Mouse (Mus musculus): ENCODE data around the gene Phf24.
"Not testable (repeated sequence)": the region's sequence is repeated elsewhere in the genome, so short reads cannot be mapped to it uniquely, and the experiment has no call there.

The Phf24 gene

DNA sequence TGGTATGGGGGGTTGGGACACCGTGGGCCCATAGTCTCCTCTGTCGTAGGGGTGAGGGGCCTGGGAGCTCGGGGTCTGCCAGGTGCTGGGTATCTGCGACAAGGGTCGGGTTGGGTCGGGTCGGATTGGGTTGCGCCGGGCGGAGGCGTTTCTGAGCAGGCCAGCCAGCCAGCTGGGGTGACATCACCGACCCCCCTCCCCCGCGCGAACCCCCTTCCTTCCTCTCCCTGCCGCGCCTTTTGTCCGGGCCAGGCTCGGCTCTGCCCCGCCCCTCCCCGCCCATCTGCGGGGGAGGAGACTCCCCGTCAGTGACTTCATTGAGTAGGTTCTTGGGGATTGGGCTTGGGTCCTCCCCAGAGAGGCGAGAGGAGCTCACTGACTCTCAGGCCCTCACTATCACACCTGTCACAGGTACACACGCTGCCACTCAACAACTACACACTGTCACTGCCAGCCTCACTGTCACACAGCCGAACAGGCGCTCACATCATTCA is 33.7 kb downstream of the Phf24 start:
- peak; percentile 98 for DNase-seq (ENCODE audit: inconsistent ontology term)

DNA sequence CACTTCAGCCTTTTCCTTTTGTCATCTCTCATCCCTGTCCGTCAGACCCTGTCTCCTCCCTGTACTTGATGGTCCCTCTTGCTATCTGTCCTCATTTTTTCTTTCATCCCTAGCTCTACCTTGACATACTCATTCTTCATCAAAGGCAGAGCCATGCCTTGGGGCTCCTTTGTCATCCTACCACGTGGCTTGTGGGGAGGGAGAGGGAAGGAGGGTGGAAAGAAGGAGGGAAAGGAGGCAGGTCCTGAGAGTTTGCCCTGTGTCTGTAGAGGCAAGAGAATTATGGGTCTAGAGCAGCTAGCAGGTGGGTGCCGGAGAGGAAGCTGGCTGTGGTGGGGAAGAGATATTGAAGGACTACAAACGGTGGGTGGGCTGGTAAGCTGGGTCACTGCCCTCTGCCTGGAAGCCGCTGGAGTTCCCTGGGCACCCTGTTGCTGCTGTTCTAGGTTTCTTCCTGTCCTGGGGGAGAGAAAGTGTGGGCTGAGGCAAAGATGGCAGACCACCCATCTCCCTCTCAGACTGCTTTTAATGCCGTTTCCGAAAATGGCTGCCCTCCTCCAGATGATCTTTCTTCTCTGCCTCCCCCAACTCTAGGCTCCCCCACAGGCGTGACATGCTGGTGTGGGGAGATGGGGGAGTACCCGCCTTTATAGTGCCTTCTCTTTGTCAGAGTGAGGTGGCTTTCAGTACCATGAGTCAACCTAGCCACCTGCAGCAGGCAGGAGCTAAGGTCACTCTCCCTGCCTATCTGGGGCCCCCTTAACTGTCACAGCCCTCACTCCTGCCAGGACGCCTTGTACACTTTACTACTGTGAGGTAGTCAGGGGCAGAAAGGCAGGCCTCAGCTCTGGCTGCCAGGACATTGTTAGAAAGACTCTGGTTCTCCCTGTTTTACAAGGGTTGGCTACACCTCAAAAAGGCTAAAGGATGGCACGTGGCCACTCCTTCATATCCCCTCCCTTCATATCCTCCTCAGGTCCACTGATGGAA is 35.0 kb downstream of the Phf24 start:
- no peak for DNase-seq (ENCODE audit: inconsistent ontology term)

DNA sequence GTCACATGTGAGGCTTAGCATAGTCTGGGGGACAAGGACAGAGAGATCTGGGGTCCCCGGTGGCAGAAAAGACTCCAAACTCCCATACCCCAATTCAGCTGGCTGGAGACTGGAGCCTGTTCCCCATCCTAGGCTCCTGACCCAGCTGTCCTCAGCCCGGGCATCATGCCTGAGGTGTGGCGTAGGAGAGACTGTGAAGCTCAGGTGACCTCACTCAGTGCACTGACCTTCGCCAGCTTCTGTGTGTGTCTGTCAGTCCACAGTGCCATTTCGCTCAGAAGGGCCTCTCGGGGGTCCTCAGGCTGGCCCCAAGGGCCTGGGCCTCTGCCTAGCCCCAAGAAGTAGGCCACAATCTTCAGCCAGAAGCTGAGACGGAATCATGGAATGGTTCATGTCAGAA is 36.1 kb downstream of the Phf24 start:
- DNase-seq (ENCODE audit: inconsistent ontology term) = no peak

DNA sequence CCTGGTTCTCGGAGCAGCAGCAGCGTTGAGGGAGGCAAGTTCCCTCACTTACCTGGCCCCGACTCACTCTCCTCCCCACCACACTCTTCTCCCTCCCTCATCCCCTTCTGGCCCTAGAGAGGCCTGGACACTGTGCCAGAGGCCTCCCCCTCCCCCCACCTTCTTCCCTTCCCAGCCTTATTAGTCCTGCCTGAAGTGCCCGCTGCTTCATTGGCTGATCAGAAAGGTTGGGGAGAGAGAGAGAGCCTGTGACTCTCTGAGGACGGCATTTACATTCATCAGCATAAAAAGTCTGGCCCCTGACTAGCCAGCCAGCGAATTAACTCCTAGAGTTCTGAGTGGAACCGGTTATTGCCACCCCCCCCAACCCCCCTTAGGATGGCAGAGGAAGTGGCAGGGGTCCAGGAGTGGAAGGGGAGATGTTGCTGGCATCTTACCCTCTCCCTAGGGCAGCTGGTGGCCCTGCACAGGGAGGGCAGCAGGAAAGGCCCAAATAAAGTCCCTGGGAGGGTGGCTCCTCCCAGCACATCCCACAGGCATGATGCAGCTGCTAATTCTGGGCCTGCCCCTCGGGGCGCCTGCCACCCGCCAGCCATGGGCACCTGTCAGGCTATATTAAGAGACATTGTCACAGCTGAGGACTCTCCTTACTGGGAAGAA is 37.1 kb downstream of the Phf24 start:
- peak; percentile 86 for DNase-seq (ENCODE audit: inconsistent ontology term)

DNA sequence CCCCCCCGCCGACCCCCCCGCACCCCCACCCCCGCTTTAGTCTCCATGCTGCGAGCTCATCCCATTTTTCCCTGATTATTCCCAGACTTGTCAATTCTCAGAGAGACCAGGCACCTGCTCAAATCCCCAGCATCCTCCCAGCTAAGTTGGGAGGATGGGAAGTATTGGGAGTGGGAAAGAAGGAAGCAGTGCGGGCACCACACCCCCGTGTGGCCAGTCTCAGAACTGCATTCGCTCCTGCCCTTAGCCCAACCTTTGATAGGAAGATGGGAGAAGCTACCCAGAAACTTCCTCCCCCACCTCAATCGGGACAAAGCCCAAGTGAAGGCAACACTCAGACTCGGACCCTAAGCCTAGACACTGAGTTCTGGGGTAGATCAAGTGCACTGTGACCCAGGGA is 37.8 kb downstream of the Phf24 start:
- peak; percentile 76 for DNase-seq (ENCODE audit: inconsistent ontology term)

DNA sequence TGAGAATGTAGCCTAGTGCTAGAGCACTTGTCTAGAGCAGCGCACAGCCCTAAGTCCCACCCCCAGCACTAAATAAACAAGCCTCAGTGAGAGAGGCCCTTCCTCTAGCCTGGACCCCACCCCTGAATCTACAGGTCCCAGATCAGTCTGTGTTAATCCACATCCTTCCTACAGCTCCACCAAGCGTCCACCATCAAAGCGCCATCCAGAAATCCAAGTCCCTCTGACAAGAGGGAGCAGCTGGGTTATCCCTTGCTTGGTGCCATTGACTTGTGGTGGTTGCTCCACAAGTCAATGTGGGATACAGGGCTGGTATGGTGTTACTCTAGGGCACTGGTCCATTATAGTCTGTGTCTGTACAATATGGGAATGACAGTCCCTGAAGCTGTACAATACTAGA is 38.7 kb downstream of the Phf24 start:
- DNase-seq (ENCODE audit: inconsistent ontology term) = no peak

DNA sequence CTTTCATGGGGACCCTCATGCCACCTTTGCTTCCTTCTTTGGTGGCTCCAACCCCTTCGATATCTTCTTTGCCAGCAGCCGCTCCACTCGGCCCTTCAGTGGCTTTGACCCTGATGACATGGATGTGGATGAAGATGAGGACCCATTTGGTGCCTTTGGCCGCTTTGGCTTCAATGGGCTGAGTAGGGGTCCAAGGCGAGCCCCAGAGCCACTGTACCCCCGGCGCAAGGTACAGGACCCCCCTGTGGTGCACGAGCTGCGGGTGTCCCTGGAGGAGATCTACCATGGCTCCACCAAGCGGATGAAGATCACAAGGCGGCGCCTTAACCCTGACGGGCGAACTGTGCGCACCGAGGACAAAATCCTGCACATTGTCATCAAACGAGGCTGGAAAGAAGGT is 40.1 kb downstream of the Phf24 start:
- no peak for DNase-seq (ENCODE audit: inconsistent ontology term)

DNA sequence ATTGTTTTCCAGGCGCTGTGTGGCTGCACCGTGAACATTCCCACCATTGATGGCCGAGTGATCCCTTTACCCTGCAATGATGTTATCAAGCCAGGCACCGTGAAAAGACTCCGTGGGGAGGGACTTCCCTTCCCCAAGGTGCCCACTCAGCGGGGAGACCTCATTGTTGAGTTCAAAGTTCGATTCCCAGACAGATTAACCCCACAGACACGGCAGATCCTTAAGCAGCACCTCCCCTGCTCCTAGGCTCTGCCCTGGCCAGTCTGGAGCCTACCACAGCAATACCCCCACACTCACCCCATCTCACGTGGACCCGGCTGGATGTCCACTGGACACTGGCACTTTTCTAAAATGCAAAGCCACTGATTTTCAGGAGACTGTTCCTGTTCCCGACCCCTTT is 40.8 kb downstream of the Phf24 start:
- no peak for DNase-seq (ENCODE audit: inconsistent ontology term)

DNA sequence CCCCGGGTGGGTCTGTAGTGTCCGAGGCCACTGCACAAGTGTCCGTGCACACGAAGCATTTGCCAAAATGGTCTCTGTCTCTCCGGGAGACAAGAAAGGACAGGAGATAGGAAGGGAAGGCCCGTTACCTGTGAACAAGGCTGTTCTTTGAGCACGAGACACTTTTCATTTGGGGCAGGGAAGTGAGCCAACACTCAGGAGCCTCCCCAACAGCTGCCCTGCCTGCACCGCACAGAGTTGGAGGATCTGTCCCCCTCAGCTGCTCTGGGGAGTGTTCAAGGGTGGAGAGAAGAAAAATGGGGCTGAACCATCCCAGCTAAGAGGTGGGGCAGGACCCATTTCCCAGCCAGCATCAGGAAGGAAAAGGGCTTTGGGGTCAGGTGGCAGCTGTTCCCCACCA is 41.5 kb downstream of the Phf24 start:
- no peak for DNase-seq (ENCODE audit: inconsistent ontology term)

DNA sequence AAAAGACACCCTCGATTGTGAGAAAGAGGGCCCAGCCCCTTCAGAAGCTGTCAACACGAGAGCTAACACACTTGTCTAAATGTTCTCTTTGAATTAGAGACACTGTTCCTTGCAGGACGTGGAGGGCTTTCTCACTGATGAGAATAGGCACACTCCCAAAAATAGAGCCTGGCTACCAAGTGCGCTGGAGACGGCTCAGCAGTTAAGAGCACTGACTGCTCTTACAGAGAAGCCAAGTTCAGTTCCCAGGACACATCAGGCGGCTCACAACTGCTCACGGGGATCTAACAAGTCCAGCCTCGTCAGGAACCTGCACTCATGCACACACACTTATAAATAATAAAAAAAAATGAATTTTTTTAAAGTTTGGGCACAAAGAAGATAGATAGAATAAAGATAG is 42.5 kb downstream of the Phf24 start:
- DNase-seq (ENCODE audit: inconsistent ontology term) = no peak

DNA sequence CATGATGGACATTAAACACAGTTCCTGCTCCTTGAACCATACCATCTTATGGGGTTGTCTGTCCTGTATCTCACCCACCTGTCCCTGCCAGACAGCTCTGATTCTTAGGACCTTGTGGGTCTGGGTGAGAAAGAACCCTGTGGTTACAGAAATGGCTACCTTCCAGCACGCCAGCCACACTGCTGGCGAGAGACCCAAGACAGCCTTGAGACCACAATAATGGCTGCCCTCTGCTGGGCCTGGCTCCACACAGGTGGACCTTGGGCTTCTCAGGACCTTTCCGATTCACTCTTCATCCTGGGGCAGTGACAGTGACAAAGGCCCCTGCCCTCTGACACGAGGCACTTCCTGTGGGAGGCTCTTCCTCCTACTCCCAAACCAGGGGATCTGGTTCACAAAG is 42.9 kb downstream of the Phf24 start:
- DNase-seq (ENCODE audit: inconsistent ontology term) = no peak

DNA sequence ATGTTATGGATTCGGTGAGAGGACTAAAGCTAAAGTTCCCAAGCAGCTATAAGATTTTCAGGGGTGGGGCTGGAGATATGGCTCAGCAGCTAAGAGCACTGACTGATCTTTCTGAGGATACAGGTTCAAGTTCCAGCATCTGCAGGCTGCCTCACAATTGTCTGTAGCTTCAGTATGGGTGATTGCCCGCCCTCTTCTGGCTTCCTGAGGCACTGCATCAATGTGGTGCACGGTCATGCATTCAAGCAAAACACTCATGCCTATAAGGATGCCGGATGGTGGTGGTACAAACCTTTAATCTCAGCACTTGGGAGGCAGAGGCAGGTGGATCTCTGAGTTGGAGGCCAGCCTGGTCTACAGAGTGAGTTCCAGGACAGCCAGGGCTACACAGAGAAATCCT is 45.1 kb downstream of the Phf24 start:
- DNase-seq (ENCODE audit: inconsistent ontology term) = peak; percentile 40

DNA sequence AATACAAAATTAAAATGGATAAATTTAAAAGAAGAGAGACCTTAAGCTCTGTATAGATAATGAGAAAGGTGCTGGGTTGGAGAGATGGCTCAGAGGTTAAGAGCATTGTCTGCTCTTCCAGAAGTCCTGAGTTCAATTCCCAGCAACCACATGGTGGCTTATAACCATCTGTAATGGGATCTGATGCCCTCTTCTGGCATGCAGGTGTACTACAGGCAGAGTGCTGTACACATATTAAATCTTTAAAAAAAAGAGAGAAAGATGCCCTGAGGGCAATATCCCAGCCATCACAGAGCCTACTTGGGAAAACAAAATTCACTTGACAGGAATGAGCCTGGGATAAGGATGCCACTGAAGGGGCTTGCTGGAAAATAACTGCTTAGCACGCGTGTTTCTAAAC is 47.0 kb downstream of the Phf24 start:
- no peak for DNase-seq (ENCODE audit: inconsistent ontology term)

DNA sequence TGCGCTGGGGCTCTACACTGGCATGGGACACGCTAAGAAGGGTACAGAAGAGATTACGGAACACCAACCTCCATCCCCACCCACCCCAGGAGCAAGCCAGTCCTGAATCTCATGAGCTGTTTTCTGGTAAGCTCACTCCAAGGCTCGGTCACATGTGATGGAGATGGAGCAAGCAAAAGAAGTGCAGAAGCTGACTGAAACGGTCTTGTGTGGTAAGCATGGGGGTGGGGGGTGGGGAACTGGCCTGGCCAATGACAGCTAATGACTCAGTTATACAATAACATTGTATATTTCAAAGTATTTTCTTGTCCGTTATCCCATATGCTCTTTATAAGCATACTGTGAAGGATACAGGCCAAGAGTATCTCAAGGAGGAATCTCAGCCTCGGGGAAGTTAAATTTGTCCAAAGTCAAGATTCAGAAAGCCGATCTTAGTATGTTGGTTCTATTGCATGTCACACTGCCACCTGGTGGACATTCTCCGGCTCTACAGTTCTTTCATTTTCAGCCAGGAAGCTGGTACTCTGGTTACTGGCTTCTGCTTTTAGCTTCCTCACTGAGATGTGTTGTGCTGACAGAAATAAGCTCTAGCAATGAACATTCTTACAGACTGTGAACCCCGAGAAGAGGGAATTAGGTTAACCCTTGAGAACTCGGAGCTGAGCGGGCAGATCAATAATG is 48.7 kb downstream of the Phf24 start:
- peak; percentile 24 for DNase-seq (ENCODE audit: inconsistent ontology term)

DNA sequence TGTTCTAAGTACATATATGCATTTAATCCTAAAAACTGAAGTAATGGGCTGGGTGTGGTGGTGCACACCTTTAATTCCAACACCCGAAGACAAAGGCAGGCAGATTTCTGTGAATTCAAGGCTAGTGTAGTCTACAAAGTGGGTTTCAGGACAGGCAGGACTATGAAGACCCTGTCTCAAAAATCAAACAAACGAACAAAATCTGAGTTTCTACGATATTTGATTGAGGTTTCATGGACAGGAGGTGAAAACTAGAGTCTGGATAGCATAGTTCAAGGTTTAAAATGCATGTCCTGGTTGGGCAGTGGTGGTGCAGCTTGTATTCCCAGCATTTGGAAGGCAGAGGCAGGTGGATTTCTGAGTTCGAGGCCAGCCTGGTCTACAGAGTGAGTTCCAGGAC is 52.8 kb downstream of the Phf24 start, which contains the start of gene 1700022I11Rik:
1700022I11Rik (plus strand) TSS at position 301 of the 400 bp plus-strand sequence.
- DNase-seq (ENCODE audit: inconsistent ontology term) = no peak

DNA sequence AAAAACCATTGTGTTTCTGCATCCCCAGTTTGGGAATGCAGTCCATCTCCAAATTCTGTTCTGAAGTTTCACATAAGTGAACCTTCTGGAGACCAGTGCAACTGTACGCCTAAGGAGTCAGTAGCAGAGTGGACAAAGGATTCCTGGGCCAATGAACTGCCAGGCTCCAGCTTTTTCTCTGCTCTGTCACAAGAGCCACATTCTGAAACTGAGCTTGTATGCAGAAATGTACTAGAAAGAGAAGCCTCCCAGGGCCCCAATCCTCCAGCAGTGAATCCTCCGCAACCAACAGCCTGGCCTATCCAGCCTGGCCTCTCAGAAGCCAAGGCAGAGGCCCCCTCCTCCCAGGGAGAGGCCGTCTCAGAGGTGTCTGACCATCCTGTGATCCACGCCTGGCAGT is 56.5 kb downstream of the Phf24 start:
- no peak for DNase-seq (ENCODE audit: inconsistent ontology term)

DNA sequence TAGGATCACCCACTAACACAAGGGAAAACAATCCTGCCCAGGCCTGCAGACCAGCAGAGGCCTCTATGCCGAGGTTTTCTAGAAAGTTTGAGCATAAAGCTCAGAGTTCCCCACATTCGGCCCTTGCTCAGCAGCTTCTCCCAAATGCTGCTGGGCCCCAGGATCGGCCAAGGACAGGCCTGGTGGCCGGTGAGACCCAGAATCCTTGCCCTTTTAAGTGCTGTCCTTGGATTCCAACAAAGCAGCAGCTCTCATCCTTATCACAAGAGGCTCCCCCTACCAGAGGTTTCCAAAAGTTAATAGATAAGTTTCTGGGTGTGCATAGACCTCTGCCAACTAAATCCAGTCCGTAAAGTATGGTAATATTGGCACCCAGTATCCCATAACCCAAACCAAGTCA is 57.4 kb downstream of the Phf24 start:
- no peak for DNase-seq (ENCODE audit: inconsistent ontology term)

DNA sequence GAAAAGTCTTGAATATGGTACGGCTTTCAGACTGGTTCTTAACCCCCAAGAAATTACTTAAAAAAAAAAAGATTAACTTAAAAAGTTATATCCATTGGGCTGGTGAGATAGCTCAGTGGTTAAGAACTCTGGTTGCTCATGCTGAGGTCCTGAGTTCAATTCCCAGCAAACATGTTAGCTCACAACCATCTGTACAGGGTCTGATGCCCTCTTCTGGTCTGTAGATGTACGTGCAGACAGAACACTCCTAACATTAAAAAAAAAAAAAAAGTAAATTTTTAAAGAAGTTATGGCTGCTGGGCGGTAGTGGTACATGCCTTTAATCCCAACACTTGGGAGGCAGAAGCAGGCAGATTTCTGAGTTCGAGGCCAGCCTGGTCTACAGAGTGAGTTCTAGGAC is 61.6 kb downstream of the Phf24 start:
- DNase-seq (ENCODE audit: inconsistent ontology term) = no peak

DNA sequence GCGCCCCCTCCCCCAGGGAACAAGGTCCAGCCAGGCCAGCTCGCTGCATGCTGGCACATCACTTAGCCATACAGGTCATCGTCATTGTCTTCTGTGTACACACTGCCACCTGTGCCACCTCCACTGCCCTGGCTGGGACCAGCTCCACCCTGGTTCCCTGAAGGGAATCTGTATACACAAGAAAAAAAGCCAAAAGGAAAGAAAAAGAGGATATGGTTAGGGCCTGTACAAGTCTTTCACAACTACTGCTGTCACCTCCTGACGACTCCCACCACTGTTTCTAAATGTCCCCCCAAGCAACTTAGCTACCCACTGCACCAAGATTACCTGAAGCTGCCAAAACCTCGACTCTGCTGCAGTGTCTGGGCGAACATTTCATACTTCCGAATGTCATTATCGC is 64.0 kb downstream of the Phf24 start:
- not testable (repeated sequence) for DNase-seq (ENCODE audit: inconsistent ontology term)

DNA sequence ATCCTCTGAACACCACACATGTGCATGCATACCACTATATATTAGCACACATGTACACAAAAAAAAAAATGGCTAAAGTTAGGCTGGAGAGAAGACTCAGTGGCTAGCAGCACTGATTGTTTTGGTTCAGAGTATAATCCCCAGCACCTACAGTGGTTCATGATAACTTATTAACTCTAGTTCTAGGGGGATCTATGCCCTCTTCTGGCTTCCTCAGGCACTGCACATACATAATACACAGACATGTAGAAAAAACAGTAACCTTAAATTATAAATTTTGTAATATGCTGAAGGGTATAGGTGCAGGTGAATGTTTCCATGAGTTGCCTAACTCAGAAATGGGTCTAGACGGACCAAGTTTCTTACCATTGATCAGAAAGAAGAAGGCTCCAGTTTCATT is 71.8 kb downstream of the Phf24 start:
- DNase-seq (ENCODE audit: inconsistent ontology term) = no peak
